Mouse (Mus musculus): ENCODE results near the gene Pdcd1. TPM values are rescaled to one million over a fixed set of nuclear protein-coding genes. Genes with fewer than 3 reads are reported as not detected.

Gene Pdcd1
- polyA plus RNA-seq, 1 experiment from 2014 or later = 0.08 TPM

DNA sequence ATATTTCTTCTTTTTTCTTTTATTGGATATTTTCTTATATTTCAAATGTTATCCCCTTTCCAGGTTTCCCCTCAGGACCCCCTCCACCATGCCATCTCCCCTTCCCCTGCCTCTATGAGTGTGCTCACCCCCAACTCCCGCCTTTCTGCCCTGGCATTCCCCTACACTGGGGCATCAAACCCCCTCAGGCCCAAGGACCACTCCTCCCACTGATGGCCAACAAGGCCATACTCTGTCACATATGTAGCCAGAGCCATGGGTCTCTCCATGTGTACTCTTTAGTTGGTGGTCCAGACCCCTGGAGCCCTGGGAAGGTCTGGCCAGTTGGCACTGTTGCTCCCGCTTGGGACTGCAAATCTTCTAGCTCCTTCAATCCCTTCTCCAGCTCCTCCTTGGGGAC lies 5.0 kb upstream of the Pdcd1 start:
- no peak overlapping the region for H3K27ac ChIP-seq
- no peak overlapping the region for H3K4me3 ChIP-seq
- DNase-seq (ENCODE audit: low spot score) = no peak
- H3K4me1 ChIP-seq (replicated peaks) = 0 out of 2 replicates have a peak, but pooled peaks cover 1% of the 10 kb centered on the region
- no peaks in the 10 kb centered on the region for H3K36me3 ChIP-seq
- WGBS = 93% methylated on average over 2 of the region's 2 CpGs
- H3K9me3 ChIP-seq = no peaks in the 10 kb centered on the region
- no peaks in the 10 kb centered on the region for H3K27me3 ChIP-seq (ENCODE audit: insufficient read depth, poor library complexity, severe bottlenecking)

DNA sequence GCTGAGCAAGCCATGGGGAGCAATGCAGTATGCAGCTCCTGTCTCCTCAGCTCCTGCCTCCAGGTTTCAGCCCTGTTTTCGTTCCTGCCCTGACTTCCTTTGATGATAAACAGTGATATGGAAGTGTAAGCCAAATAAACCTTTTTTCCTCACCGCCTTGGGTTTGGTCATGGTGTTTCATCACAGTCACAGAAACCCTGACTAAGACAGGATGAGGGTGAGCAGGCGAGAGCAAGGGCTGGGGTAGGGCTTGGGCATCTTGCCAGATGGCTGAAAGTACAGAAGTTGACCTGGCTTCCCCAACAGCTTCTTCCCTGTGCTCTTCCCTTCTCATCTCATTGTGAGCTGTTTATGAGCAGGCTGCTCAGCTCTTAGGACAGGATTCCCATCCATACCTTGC lies 3.6 kb upstream of the Pdcd1 start:
- Histone ChIP-seq H3K27ac (no peak overlapping the region), H3K27me3 (ENCODE audit: insufficient read depth, poor library complexity, severe bottlenecking) (no peaks in the 10 kb centered on the region), H3K4me3 (no peak overlapping the region), H3K4me1 (replicated peaks) (0 out of 2 replicates have a peak, but pooled peaks cover 3% of the 10 kb centered on the region), H3K9me3 (no peaks in the 10 kb centered on the region), H3K36me3 (no peaks in the 10 kb centered on the region)
- DNase-seq (ENCODE audit: low spot score) = no peak
- WGBS = 76% methylated on average over 3 of the region's 3 CpGs

DNA sequence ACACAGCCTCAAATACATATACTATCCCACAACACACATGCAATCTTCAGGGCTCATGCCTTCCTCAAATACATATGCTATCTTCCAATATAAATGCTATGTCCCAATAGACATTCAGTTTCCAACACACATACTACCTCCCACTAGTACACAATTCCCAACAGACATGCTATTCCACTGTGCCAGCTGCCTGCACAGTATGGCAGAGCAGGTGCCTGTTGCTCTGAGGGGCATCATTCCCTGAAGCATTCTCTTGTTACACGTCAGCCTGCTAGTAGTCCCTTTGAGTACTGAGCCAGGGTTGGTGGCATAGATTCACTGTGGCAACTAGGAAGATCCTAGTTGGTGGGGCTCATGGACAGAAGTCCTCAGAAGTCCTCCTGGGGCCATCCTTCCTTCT lies 2.1 kb upstream of the Pdcd1 start:
- Histone ChIP-seq H3K27ac (no peak overlapping the region), H3K4me1 (replicated peaks) (0 out of 2 replicates have a peak, but pooled peaks cover 3% of the 10 kb centered on the region), H3K9me3 (no peaks in the 10 kb centered on the region), H3K27me3 (ENCODE audit: insufficient read depth, poor library complexity, severe bottlenecking) (no peaks in the 10 kb centered on the region), H3K36me3 (no peaks in the 10 kb centered on the region), H3K4me3 (no peak overlapping the region)
- DNase-seq (ENCODE audit: low spot score) = no peak
- WGBS = 87% methylated on average over 1 of the region's 1 CpGs

DNA sequence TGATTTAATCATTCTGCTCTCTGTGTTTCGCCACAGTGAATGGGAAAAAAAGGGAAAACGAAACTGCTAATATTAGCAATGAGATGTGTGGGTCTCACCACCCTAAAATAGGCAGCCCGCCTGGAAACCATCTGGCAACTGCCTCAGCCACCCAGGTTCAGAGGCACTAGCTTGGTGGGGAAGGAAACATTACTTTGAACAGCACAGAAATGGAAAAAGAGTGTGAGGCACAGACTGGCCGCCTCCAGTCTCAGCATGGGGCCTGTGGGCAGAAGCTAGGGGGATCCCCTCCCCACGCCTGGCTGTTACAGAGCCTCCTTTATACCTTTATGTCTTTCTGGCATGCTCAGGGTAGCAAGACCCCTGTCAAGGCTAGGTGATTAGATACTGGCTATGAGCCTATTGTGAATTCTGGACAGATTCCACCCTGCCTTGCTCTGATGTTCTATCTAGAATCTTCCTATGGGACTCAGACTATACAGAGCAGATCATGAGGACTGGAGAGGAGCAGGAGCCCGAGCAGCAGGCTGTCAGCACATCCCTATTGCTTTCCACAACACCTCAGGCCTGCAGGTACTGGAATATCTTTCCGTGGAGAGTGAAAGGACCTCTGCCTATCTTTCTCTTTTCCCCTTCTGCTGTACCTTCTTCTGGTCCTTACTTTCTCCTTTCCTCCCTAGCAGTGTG lies 1.3 kb upstream of the Pdcd1 start:
- DNase-seq (ENCODE audit: low spot score) = no peak
- Histone ChIP-seq H3K27ac (no peak overlapping the region), H3K4me1 (replicated peaks) (0 out of 2 replicates have a peak, but pooled peaks cover 3% of the 10 kb centered on the region), H3K4me3 (no peak overlapping the region), H3K36me3 (no peaks in the 10 kb centered on the region), H3K9me3 (no peaks in the 10 kb centered on the region), H3K27me3 (ENCODE audit: insufficient read depth, poor library complexity, severe bottlenecking) (no peaks in the 10 kb centered on the region)
- 75% methylated on average over 7 of the region's 7 CpGs for WGBS

DNA sequence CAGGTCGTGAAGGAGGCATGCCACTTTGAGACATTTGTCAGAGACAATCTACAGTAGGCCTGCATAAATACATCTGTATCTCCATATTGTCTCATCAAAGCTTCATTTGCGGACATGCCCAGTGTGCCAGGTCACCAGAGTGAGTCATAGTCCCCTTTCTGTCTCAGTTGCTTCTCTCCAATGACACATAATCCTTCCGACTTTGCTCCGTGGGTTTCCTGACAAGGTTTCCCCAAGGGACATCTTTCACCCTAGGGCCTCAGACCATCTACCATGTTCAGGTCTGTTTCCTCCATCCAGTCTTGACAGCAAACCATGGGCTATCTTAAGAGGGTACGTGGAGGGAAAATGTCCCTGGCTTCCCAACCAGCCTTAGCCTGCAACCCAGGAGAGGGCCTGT lies 1.2 kb downstream of the Pdcd1 start:
- no peak overlapping the region for H3K4me3 ChIP-seq
- no peaks in the 10 kb centered on the region for H3K9me3 ChIP-seq
- no peaks in the 10 kb centered on the region for H3K27me3 ChIP-seq (ENCODE audit: insufficient read depth, poor library complexity, severe bottlenecking)
- no peak overlapping the region for H3K27ac ChIP-seq
- H3K4me1 ChIP-seq (replicated peaks) = 0 out of 2 replicates have a peak, but pooled peaks cover 3% of the 10 kb centered on the region
- 88% methylated on average over 5 of the region's 5 CpGs for WGBS
- no peak for DNase-seq (ENCODE audit: low spot score)
- no peaks in the 10 kb centered on the region for H3K36me3 ChIP-seq

DNA sequence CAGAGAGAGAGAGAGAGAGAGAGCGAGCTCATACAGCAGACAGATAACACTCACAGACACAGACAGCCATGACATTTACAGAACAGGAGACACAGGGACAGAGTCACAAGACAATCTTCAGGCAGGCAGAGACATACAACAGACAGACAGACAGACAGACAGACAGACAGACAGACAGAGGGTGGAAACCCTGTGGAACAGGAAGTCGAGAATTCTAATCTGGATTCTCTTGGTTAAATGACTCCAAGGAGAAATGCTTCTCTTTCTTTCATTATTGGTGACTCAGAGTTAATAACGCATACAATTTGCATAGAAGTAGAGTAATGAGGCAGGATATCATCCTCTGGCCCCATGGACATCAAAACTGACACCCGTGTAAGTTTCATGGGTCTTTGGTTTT lies 5.8 kb downstream of the Pdcd1 start:
- Histone ChIP-seq H3K27ac (no peak overlapping the region), H3K4me1 (replicated peaks) (no peaks in the 10 kb centered on the region), H3K36me3 (no peaks in the 10 kb centered on the region), H3K27me3 (ENCODE audit: insufficient read depth, poor library complexity, severe bottlenecking) (no peaks in the 10 kb centered on the region), H3K4me3 (no peak overlapping the region), H3K9me3 (no peaks in the 10 kb centered on the region)
- 87% methylated on average over 4 of the region's 4 CpGs for WGBS
- DNase-seq (ENCODE audit: low spot score) = no peak

DNA sequence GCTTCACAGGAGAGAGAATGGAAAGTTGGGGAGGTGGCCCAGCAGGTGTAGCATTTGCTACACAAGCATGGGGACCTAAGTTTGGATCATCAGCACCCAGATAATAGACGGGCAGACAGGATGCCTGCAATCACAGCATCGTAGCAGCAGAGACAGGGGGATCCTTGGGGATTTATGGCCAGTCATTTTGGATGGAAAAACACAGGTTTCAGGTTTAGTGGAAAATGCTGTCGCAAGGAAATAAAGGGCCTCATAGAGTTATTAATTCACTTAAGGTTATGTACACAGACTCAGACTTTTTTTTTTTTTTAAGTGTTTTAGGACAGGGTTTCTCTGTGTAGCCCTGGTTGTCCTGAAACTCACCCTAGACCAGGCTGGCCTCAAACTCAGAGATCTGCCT lies 6.8 kb downstream of the Pdcd1 start:
- DNase-seq (ENCODE audit: low spot score) = no peak
- Histone ChIP-seq H3K4me1 (replicated peaks) (no peaks in the 10 kb centered on the region), H3K4me3 (no peak overlapping the region), H3K36me3 (no peaks in the 10 kb centered on the region), H3K27ac (no peak overlapping the region), H3K27me3 (ENCODE audit: insufficient read depth, poor library complexity, severe bottlenecking) (no peaks in the 10 kb centered on the region), H3K9me3 (no peaks in the 10 kb centered on the region)
- 81% methylated on average over 3 of the region's 3 CpGs for WGBS

DNA sequence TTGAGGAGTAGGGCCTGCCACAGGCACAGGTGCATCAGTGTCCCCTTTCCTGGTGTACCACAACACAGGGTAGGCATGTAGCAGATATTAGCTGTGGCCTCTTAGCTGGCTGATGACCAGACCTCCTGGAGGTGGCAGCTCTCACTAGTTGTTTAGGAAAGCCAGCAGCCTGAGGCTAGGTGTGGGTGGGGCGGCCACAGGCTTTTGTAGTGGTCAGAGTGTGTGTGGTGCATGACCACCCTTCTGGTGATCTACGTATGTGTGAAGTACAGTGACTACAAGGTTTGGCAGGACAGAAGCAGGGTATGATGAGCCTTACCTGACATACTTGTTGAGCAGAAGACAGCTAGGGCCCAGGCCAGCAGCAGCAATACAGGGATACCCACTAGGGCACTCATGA lies 12.0 kb downstream of the Pdcd1 start:
- Histone ChIP-seq H3K9me3 (no peaks in the 10 kb centered on the region), H3K27me3 (ENCODE audit: insufficient read depth, poor library complexity, severe bottlenecking) (no peaks in the 10 kb centered on the region), H3K4me3 (no peak overlapping the region), H3K4me1 (replicated peaks) (peaks cover 5% of the 10 kb centered on the region), H3K36me3 (no peaks in the 10 kb centered on the region), H3K27ac (no peak overlapping the region)
- WGBS = 88% methylated on average over 2 of the region's 2 CpGs
- no peak for DNase-seq (ENCODE audit: low spot score)

DNA sequence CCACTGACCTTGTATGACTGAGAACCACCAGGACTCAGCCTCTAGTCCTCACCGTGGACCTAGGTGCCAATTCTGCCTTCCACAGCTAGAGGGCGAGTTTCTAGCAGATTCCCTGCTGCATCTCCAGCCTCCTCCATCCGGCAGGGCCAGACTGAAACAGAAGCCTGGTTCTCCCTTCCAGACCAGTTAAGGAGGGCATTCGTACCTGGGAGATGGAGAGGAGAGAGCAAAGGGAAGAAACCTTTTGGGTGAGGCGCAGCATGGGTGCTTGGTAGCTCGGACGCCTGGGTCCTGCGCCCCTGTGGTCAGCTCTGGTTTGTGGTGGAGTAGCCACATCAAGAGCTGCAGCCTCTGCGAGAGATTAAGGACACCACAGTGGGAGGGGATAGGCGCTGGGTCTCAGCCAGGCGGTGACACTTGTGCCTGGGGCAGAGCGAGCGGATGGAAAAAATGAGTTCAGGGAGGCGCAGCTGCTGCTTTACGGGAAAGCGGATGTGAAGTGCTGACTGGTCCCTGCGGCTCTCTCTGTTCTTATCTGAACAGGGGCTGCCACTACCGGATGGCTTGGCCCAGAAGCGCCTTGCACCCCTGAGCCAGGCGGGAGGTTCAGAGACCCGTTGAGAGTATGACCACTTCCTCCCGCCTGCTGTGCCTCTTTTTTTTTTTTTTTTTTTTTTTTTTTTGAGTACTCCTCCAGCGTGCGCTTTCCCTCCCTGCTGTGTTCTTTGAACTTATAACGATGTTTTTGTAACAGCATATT lies 17.2 kb downstream of the Pdcd1 start:
- DNase-seq (ENCODE audit: low spot score) = peak; percentile 88
- Histone ChIP-seq H3K36me3 (no peaks in the 10 kb centered on the region), H3K27me3 (ENCODE audit: insufficient read depth, poor library complexity, severe bottlenecking) (no peaks in the 10 kb centered on the region), H3K4me3 (peak overlapping the region; percentile 56), H3K9me3 (no peaks in the 10 kb centered on the region), H3K27ac (peak overlapping the region; percentile 82), H3K4me1 (replicated peaks) (peaks cover 10% of the 10 kb centered on the region)
- under 1% methylated on average over 25 of the region's 25 CpGs for WGBS

DNA sequence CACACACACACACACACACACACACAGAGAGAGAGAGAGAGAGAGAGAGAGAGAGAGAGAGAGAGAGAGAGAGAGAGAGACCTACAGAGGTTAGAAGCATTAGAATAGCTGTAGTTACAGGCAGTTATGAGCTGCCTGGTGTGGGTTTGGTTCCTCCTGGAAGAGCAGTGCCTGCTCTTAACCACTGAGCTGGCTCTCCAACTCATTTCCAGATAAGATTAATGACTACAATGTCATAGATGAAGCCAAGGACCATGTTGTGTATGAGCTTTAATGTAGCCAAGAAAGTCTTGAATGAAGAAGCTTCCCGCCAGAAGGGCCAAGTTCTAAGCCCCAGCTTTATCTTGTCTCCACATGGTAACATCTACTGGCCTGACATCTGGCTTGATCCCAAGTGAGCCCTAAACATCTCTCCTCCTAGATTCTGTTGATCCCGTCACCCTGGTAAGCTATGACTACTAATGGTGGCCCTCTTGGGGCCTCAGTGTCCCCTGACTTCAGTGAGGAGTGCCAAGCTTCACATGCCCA lies 19.2 kb downstream of the Pdcd1 start:
- DNase-seq (ENCODE audit: low spot score) = no peak
- H3K4me1 ChIP-seq (replicated peaks) = peaks cover 10% of the 10 kb centered on the region
- no peaks in the 10 kb centered on the region for H3K36me3 ChIP-seq
- no peaks in the 10 kb centered on the region for H3K9me3 ChIP-seq
- no peaks in the 10 kb centered on the region for H3K27me3 ChIP-seq (ENCODE audit: insufficient read depth, poor library complexity, severe bottlenecking)
- H3K4me3 ChIP-seq = no peak overlapping the region
- 87% methylated on average over 2 of the region's 2 CpGs for WGBS
- H3K27ac ChIP-seq = no peak overlapping the region

DNA sequence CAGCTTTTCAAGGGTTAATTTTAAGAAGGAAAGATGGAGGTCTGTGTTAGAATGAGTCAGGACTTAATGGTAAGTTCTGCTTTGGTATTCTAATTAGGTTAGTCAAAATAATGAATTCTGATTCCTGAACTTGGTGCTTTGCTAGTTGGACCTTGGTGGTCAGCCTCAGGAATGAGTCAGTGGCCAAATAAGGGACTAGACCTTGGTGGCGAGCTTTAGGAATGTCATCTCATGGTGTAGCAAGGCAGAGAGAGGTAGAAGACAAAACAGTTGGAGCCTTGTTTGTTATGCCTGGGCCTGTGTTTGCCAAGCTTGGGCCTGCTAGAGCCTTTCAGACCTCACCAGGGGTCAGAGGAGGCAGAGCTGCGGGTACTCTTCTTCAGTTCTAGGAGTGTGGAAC lies 23.6 kb downstream of the Pdcd1 start:
- H3K4me1 ChIP-seq (replicated peaks) = no peaks in the 10 kb centered on the region
- WGBS = 78% methylated on average over 2 of the region's 2 CpGs
- no peaks in the 10 kb centered on the region for H3K36me3 ChIP-seq
- H3K27ac ChIP-seq = no peak overlapping the region
- H3K9me3 ChIP-seq = no peaks in the 10 kb centered on the region
- H3K4me3 ChIP-seq = no peak overlapping the region
- no peak for DNase-seq (ENCODE audit: low spot score)
- H3K27me3 ChIP-seq (ENCODE audit: insufficient read depth, poor library complexity, severe bottlenecking) = no peaks in the 10 kb centered on the region

DNA sequence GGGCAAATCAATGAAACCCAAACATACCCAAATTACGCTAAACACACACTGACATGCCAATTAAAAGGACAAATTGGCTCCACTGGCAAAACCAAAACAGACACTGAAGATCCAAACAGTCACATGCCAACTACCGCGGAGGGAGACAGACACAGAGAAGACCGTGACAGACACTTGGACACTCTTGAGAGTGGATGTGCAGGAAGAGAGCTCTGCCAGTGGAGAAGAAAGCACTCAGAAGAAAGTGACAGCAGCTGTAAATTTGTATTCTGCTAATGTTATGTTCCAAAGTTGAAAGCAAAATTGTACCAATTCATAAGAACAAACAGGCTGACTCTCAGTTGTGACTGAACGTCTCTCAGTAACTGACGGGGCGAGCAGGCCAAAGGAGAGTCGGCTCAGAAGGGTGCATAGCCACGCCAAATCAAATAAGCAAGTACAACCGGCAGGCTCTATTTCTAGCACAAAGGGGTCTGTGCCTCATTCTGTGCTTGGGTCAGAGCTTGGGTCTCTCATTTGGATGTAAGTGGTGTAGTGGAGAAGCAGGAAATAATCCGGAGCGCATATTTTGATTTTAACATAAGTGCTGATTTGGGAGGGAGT lies 24.7 kb downstream of the Pdcd1 start:
- Histone ChIP-seq H3K9me3 (no peaks in the 10 kb centered on the region), H3K4me1 (replicated peaks) (no peaks in the 10 kb centered on the region), H3K27ac (no peak overlapping the region), H3K36me3 (no peaks in the 10 kb centered on the region), H3K27me3 (ENCODE audit: insufficient read depth, poor library complexity, severe bottlenecking) (no peaks in the 10 kb centered on the region), H3K4me3 (no peak overlapping the region)
- 86% methylated on average over 12 of the region's 12 CpGs for WGBS
- no peak for DNase-seq (ENCODE audit: low spot score)

DNA sequence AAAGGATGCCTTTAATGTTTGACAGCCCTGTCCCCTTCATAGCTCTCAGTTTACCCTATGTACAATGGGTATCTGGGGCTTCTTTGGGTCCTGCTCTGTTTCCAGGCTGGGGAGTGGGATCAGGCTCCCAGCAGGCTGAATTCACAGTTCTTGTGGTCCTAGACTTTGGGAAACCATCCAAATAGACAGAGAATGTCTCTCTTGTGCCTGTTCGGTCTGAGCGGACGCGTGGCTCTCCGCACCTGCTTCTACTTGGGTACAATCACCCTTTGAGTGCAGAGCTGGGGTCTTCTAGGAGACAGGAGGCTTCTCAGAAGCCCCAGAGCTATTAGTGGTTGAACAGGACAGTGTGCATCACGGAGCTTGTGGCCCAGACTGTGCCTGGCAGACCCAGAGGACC lies 32.2 kb downstream of the Pdcd1 start, which contains the start of gene Neu4:
TSS of gene Neu4 (plus strand) at position 301 of the 400 bp plus-strand sequence.
- WGBS = 88% methylated on average over 6 of the region's 6 CpGs
- Histone ChIP-seq H3K9me3 (no peaks in the 10 kb centered on the region), H3K4me1 (replicated peaks) (no peaks in the 10 kb centered on the region), H3K27me3 (ENCODE audit: insufficient read depth, poor library complexity, severe bottlenecking) (no peaks in the 10 kb centered on the region), H3K4me3 (no peak within 1 kb of the TSS), H3K36me3 (no peaks in the 10 kb centered on the region), H3K27ac (no peak within 1 kb of the TSS)
- DNase-seq (ENCODE audit: low spot score) = no peak

All from hindbrain, embryonic 10.5 days (tissue).